Mouse (Mus musculus): ENCODE measurements around the gene Icam5. TPM values are rescaled to one million over a fixed set of nuclear protein-coding genes. Genes with fewer than 3 reads are reported as not detected.

Icam5 gene
- polyA plus RNA-seq, 1 experiment from 2014 or later, result 0.58 TPM

DNA sequence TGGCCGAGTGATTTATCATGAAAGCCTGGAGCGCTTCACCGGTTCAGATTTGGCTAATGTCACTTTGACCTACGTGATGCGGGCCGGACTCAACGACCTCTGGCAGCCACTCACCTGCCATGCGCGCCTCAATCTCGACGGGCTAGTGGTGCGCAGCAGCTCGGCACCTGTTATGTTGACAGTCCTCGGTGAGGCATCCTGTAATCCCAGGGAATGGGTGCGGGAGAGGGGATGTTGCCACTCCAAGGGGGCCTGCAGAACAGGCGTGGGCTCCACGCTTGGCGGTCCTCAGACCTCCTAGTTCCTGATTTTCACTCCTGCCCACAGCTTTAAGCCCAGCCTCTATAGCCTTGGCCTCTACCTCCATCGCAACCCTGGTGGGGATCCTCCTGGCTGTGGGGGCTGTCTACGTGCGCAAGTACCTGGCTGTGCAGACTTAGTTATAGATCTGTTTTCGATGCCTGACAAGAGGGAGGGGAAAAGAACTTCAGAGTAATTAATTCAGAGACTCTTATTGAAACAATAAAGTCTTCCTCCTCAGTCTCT, 1.7 kb upstream of the Icam5 start:
- H3K9me3 ChIP-seq, result no peaks in the 10 kb centered on the region
- H3K4me3 ChIP-seq, result no peak overlapping the region; the same call in 1 of the 2 replicates
- no peak overlapping the region for H3K9ac ChIP-seq
- no peak overlapping the region for H3K27ac ChIP-seq
- H3K27me3 ChIP-seq, result peaks cover 99% of the 10 kb centered on the region
- H3K4me2 ChIP-seq, result peak overlapping the region; percentile 94
- ATAC-seq (ENCODE audit: low FRiP score), result no peak
- H3K36me3 ChIP-seq, result no peaks in the 10 kb centered on the region
- WGBS, result 23% methylated on average over 22 of the region's 22 CpGs
- peaks cover 56% of the 10 kb centered on the region for H3K4me1 ChIP-seq (replicated peaks)

DNA sequence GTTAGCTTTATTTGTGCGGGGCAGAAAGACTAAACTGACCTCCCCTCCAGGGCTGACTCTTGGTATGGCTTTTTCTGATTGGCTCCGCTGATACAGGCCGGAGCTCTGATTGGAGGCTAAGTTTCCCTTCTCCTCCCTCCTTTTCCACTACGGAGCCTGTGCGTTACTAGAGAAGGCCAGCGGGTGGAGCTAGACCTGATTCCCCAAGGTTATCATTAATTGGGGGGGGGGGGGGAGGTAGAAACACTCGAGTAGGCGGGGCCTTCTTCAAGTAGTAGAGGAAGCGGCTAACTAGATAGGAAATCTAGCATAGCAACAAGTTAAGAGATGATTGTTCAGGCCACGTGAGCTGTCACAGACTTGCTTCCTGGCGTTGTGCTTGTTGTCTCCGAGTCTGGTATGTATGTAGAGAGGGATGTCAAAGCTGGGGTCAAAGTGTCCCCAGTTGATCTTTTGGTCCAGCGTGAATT, 1.1 kb upstream of the Icam5 start:
- Histone ChIP-seq H3K4me2 (peak overlapping the region; percentile 94), H3K4me1 (replicated peaks) (peaks cover 60% of the 10 kb centered on the region), H3K9me3 (no peaks in the 10 kb centered on the region), H3K4me3 (peak overlapping the region; percentile 53), H3K36me3 (no peaks in the 10 kb centered on the region), H3K27me3 (peaks cover 99% of the 10 kb centered on the region), H3K9ac (peak overlapping the region; percentile 75; the same call in 1 of the 2 replicates), H3K27ac (no peak overlapping the region)
- 0 out of 2 replicates have a peak, but pooled peaks have one; percentile 41 for ATAC-seq (ENCODE audit: low FRiP score)
- WGBS, result under 1% methylated on average over 13 of the region's 13 CpGs

DNA sequence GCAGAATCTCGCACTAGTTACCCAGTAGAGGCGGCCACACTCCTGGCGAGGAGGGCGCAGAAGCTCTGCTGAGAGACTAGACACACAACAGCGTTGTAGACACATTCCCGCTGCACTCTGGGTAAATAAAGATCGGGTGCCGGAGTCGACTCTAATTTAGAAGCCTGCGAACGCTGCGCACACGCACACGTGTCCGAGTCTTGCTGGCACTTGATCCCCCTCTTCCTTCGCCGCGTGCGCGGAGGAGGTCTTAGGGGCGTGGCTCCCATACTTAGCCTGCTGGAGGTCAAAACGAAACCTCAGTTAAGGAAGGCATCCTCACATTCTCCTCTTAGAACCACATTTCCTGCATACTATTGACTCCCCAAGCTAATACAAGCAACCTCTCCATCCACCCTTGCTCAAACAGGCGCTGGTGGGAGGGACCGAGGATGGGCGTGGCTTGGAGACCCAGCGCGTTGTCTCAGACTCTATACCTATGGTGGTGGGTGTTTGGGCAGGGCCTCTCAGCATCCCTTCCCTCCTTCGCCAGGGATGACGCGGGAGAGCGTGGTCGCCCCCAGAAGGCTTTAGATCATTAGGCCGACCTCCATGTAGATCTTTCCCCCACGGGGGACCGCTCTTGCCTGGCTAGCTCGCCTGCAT, 500 bp upstream of the Icam5 start:
- WGBS, result under 1% methylated on average over 36 of the region's 36 CpGs
- no peaks in the 10 kb centered on the region for H3K36me3 ChIP-seq
- peak overlapping the region; percentile 53 for H3K4me3 ChIP-seq
- H3K4me1 ChIP-seq (replicated peaks), result peaks cover 66% of the 10 kb centered on the region
- H3K27me3 ChIP-seq, result peaks cover 99% of the 10 kb centered on the region
- H3K9me3 ChIP-seq, result no peaks in the 10 kb centered on the region
- ATAC-seq (ENCODE audit: low FRiP score), result peak; percentile 70
- peak overlapping the region; percentile 94 for H3K4me2 ChIP-seq
- H3K9ac ChIP-seq, result peak overlapping the region; percentile 75
- no peak overlapping the region for H3K27ac ChIP-seq

DNA sequence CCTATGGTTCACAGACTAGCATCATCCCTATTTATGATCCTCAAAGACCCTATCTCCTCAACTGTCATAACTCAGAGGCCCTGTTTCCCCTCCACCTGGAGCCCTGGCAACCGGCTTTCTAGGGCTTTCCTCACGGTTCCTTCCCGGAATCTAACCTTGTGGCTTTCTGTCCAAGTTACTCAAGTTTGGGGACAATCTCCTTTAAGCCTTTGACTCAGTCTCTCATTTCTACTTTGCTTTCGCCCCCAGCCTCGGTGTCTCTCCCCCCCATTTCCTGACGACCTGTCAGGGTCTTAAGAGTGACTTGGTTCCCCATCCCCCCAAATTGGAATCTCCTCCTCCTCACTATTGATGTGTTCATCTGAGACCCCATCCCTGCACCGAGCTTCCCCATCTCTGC, 618 bp downstream of the Icam5 start:
- H3K4me2 ChIP-seq, result peak overlapping the region; percentile 94
- H3K9ac ChIP-seq, result peak overlapping the region; percentile 75
- no peak for ATAC-seq (ENCODE audit: low FRiP score)
- H3K36me3 ChIP-seq, result no peaks in the 10 kb centered on the region
- H3K4me1 ChIP-seq (replicated peaks), result peaks cover 75% of the 10 kb centered on the region
- no peaks in the 10 kb centered on the region for H3K9me3 ChIP-seq
- WGBS, result 5% methylated on average over 7 of the region's 7 CpGs
- peaks cover 99% of the 10 kb centered on the region for H3K27me3 ChIP-seq
- H3K4me3 ChIP-seq, result peak overlapping the region; percentile 53
- no peak overlapping the region for H3K27ac ChIP-seq

DNA sequence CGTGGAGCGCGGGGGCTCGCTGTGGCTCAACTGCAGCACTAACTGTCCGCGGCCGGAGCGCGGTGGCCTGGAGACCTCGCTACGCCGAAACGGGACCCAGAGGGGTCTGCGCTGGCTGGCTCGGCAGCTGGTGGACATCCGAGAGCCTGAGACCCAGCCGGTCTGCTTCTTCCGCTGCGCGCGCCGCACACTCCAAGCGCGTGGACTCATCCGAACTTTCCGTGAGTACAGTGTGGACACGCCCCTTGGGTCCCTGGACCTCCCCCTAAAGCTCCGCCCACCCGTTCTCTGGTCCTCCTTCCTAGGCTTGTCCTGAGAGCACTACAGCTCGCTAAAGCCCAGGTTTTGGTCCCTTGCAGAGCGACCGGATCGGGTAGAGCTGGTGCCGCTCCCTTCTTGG, 1.3 kb downstream of the Icam5 start:
- WGBS, result 1% methylated on average over 34 of the region's 34 CpGs
- peak overlapping the region; percentile 94 for H3K4me2 ChIP-seq
- peaks cover 80% of the 10 kb centered on the region for H3K4me1 ChIP-seq (replicated peaks)

DNA sequence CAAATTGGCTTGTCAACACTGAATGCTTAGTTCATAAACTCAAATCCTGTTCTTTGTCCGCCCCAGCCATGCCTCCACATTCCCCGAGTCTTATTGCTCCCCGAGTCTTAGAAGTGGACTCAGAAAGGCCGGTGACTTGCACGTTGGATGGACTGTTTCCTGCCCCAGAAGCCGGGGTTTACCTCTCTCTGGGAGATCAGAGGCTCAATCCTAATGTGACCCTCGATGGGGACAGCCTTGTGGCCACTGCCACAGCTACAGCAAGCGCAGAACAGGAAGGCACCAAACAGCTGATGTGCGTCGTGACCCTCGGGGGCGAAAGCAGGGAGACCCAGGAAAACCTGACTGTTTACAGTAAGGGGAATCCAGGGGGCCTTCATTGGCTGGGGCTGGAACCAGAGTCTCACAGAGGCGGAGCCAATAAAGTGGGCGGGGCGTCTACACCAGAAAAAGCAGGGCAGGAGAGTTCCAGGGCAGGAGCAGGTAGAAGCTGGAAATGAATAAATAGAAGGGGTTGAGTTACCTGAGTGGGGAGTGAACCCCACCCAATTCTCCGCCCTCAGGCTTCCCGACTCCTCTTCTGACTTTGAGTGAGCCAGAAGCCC, 2.7 kb downstream of the Icam5 start:
- no peak overlapping the region for H3K4me2 ChIP-seq
- H3K4me1 ChIP-seq (replicated peaks), result peaks cover 81% of the 10 kb centered on the region
- no peaks in the 10 kb centered on the region for H3K9me3 ChIP-seq
- H3K27ac ChIP-seq, result no peak overlapping the region
- no peak overlapping the region for H3K4me3 ChIP-seq
- H3K27me3 ChIP-seq, result peaks cover 99% of the 10 kb centered on the region
- H3K36me3 ChIP-seq, result no peaks in the 10 kb centered on the region
- 0 out of 2 replicates have a peak overlapping the region, but pooled peaks have one; percentile 19 for H3K9ac ChIP-seq
- ATAC-seq (ENCODE audit: low FRiP score), result no peak
- 5% methylated on average over 17 of the region's 17 CpGs for WGBS

More for the DNA sequence above, 1.3 kb downstream of the Icam5 start:
- peaks cover 99% of the 10 kb centered on the region for H3K27me3 ChIP-seq
- H3K27ac ChIP-seq, result no peak overlapping the region
- peak overlapping the region; percentile 53 for H3K4me3 ChIP-seq
- H3K9me3 ChIP-seq, result no peaks in the 10 kb centered on the region
- no peak for ATAC-seq (ENCODE audit: low FRiP score)
- no peaks in the 10 kb centered on the region for H3K36me3 ChIP-seq
- H3K9ac ChIP-seq, result 0 out of 2 replicates have a peak overlapping the region, but pooled peaks have one; percentile 35

DNA sequence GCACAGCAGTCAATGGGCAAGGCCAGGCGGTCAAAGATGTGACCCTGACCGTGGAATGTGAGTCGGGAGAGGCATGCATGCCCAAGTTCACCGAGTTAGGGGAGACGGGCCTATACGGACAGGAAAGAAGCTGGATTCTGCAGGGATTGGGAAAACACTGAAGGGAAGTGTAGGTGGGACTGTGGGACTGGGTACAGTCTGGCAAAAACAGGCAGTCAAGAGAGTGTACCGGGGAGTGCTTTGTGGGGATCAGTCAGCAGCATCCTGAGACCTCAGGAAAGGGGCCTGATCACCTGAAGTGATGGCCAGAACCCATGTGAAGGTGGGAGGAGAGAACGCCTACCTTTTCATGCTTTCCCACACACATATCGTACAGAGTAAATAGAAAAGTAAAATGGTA, 3.7 kb downstream of the Icam5 start:
- WGBS, result 12% methylated on average over 9 of the region's 9 CpGs
- Histone ChIP-seq H3K4me1 (replicated peaks) (peaks cover 71% of the 10 kb centered on the region), H3K9me3 (no peaks in the 10 kb centered on the region), H3K4me2 (peak overlapping the region; percentile 17), H3K36me3 (no peaks in the 10 kb centered on the region), H3K27me3 (peaks cover 99% of the 10 kb centered on the region), H3K27ac (no peak overlapping the region), H3K9ac (0 out of 2 replicates have a peak overlapping the region, but pooled peaks have one; percentile 19), H3K4me3 (peak overlapping the region; percentile 15)
- ATAC-seq (ENCODE audit: low FRiP score), result no peak

DNA sequence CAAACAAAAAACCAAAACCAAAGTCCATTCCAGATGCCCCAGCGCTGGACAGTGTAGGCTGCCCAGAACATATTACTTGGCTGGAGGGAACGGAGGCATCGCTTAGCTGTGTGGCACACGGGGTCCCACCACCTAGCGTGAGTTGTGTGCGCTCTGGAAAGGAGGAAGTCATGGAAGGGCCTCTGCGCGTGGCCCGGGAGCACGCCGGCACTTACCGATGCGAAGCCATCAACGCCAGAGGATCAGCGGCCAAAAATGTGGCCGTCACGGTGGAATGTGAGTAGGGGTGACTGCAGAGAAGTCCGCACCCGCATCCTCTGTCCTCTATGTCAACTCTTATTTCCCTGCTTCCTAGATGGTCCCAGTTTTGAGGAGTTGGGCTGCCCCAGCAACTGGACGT, 4.3 kb downstream of the Icam5 start:
- ATAC-seq (ENCODE audit: low FRiP score), result no peak
- Histone ChIP-seq H3K27ac (no peak overlapping the region), H3K36me3 (no peaks in the 10 kb centered on the region), H3K27me3 (peaks cover 98% of the 10 kb centered on the region), H3K4me3 (peak overlapping the region; percentile 49), H3K9me3 (no peaks in the 10 kb centered on the region), H3K4me2 (peak overlapping the region; percentile 67), H3K9ac (no peak overlapping the region), H3K4me1 (replicated peaks) (peaks cover 66% of the 10 kb centered on the region)
- 8% methylated on average over 20 of the region's 20 CpGs for WGBS

DNA sequence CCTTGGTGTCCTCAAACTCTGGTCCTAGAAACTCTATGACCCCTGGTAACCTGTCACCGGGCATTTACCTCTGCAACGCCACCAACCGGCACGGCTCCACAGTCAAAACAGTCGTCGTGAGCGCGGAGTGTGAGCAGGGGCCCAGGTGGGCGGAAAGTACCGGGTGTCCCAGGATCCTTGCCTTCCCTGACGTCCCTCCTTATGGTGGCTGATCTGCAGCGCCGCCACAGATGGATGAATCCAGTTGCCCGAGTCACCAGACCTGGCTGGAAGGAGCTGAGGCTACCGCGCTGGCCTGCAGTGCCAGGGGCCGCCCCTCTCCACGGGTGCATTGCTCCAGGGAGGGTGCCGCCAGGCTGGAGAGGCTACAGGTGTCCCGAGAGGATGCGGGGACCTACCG, 4.8 kb downstream of the Icam5 start:
- WGBS, result under 1% methylated on average over 22 of the region's 22 CpGs
- Histone ChIP-seq H3K4me2 (peak overlapping the region; percentile 67), H3K4me1 (replicated peaks) (peaks cover 61% of the 10 kb centered on the region), H3K36me3 (no peaks in the 10 kb centered on the region), H3K27me3 (peaks cover 93% of the 10 kb centered on the region), H3K9ac (peak overlapping the region; percentile 75; the same call in 1 of the 2 replicates), H3K9me3 (no peaks in the 10 kb centered on the region), H3K27ac (no peak overlapping the region), H3K4me3 (peak overlapping the region; percentile 49)
- ATAC-seq (ENCODE audit: low FRiP score), result no peak

DNA sequence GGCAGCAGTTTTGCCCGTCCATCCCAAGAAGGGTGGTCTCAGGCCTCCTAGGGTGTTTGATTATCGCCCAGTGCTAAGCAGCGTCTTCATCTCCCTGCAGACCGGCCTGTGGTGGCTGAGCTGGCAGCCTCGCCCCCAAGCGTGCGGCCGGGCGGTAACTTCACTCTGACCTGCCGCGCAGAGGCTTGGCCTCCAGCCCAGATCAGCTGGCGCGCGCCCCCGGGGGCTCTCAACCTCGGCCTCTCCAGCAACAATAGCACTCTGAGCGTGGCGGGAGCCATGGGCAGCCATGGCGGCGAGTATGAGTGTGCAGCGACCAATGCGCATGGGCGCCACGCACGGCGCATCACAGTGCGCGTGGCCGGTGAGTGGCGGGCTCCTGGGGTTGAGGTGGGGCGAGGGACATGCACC, 5.6 kb downstream of the Icam5 start:
- Histone ChIP-seq H3K4me1 (replicated peaks) (peaks cover 53% of the 10 kb centered on the region), H3K27ac (peak overlapping the region; percentile 35; the same call in 1 of the 2 replicates)

DNA sequence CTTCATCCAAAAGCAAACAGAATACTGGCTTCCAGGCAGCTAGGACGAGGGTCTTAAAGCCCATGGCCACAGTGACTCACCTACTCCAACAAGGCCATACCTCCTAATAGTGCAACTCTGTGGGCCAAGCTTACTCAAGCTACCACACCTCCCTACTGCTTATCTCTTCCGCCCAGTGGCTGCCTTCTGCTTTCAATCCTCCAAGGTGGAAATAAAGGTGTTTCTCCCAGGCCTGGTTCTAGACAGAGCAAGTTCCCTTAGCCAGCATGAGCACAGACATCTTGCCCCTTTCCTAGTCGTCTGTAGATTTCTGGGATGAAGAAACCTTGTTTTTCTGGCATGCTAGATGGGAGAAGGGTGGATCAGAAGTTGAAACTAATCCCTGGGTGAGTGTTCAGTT, 7.9 kb downstream of the Icam5 start:
- Histone ChIP-seq H3K36me3 (no peaks in the 10 kb centered on the region), H3K4me1 (replicated peaks) (peaks cover 38% of the 10 kb centered on the region), H3K9me3 (no peaks in the 10 kb centered on the region), H3K9ac (no peak overlapping the region), H3K4me2 (no peak overlapping the region), H3K27ac (no peak overlapping the region), H3K27me3 (peaks cover 66% of the 10 kb centered on the region), H3K4me3 (no peak overlapping the region)
- ATAC-seq (ENCODE audit: low FRiP score), result no peak
- WGBS, result 78% methylated on average over 3 of the region's 3 CpGs

More for the DNA sequence above, 5.6 kb downstream of the Icam5 start:
- Histone ChIP-seq H3K36me3 (no peaks in the 10 kb centered on the region), H3K9me3 (no peaks in the 10 kb centered on the region), H3K9ac (peak overlapping the region; percentile 75), H3K27me3 (peaks cover 85% of the 10 kb centered on the region), H3K4me3 (peak overlapping the region; percentile 49), H3K4me2 (peak overlapping the region; percentile 67)
- ATAC-seq (ENCODE audit: low FRiP score), result peak; percentile 73
- whole genome bisulfite sequencing, result 2% methylated on average over 31 of the region's 31 CpGs

DNA sequence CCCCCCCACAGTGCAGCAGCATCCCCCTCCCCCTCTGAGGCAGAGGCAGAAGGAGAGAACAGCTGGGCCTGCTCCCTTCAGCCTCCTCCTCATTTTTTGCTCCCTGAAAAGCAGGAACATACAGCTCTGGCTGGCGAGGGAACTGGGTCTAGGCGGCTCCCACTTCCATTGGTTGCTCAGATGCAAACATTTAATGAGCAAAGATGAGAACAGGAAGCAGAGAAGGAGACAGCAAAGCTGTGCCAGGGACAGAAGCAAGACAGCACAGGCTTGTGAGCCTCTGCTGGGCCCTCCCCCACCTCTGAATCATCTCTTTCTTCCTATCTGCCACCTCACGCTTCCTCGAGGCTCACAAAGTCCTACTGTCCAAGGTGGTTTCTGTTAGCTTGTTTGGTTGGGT, 9.4 kb downstream of the Icam5 start:
- no peak overlapping the region for H3K4me3 ChIP-seq
- H3K9ac ChIP-seq, result no peak overlapping the region
- no peak overlapping the region for H3K4me2 ChIP-seq
- no peak overlapping the region for H3K27ac ChIP-seq
- H3K9me3 ChIP-seq, result no peaks in the 10 kb centered on the region
- no peak for ATAC-seq (ENCODE audit: low FRiP score)
- peaks cover 25% of the 10 kb centered on the region for H3K4me1 ChIP-seq (replicated peaks)
- WGBS, result 49% methylated on average over 4 of the region's 4 CpGs
- no peaks in the 10 kb centered on the region for H3K36me3 ChIP-seq
- H3K27me3 ChIP-seq, result peaks cover 52% of the 10 kb centered on the region
